Mouse (Mus musculus): ENCODE results near the gene Gm7030. TPM values are rescaled to one million over a fixed set of nuclear protein-coding genes. Genes with fewer than 3 reads are reported as not detected.
"Not testable (repeated sequence)": the region's sequence is repeated elsewhere in the genome, so short reads cannot be mapped to it uniquely, and the experiment has no call there.

Gene Gm7030
- polyA plus RNA-seq, 1 experiment from 2014 or later, result not detected

GRCm38 (mm10) chr17:36083870-36084451, 45.3 kb downstream of the Gm7030 start:
- peaks cover 6% of the 10 kb centered on the region for H3K4me1 ChIP-seq (replicated peaks; ENCODE audit: control insufficient read depth, insufficient read depth, low read length)
- ATAC-seq, result peak; percentile 47; the same call in 1 of the 2 replicates
- peak overlapping the region; percentile 55 for H3K4me3 ChIP-seq (replicated peaks; ENCODE audit: low read length)
- H3K9me3 ChIP-seq (ENCODE audit: control insufficient read depth, low read length), result no peaks in the 10 kb centered on the region
- no peak overlapping the region for H3K27ac ChIP-seq (ENCODE audit: low read length)
- under 1% methylated on average over 42 of the region's 42 CpGs for WGBS
- H3K36me3 ChIP-seq (ENCODE audit: control insufficient read depth, insufficient read depth), result no peaks in the 10 kb centered on the region
- peak overlapping the region; percentile 99 for H3K4me2 ChIP-seq (ENCODE audit: low read length)
- peak overlapping the region; percentile 60 for H3K9ac ChIP-seq (replicated peaks; ENCODE audit: low read depth, low read length)
- peaks cover 7% of the 10 kb centered on the region; the same call in 1 of the 2 replicates for H3K27me3 ChIP-seq (replicated peaks; ENCODE audit: control insufficient read depth, insufficient read depth, low read length)

- peak overlapping the region; percentile 55 for H3K4me3 ChIP-seq (replicated peaks; ENCODE audit: low read length)
- WGBS, result under 1% methylated on average over 46 of the region's 46 CpGs
- peak; percentile 64 for ATAC-seq
Observed at GRCm38 (mm10) chr17:36083266-36083869, 45.9 kb downstream of the Gm7030 start.

GRCm38 (mm10) chr17:36082519-36083232, 46.5 kb downstream of the Gm7030 start:
- not testable (repeated sequence) for H3K9ac ChIP-seq (replicated peaks; ENCODE audit: low read depth, low read length); H3K36me3 ChIP-seq (ENCODE audit: control insufficient read depth, insufficient read depth); ATAC-seq; H3K27ac ChIP-seq (ENCODE audit: low read length); H3K9me3 ChIP-seq (ENCODE audit: control insufficient read depth, low read length); H3K4me1 ChIP-seq (replicated peaks; ENCODE audit: control insufficient read depth, insufficient read depth, low read length); H3K27me3 ChIP-seq (replicated peaks; ENCODE audit: control insufficient read depth, insufficient read depth, low read length)
- peak overlapping the region; percentile 55; the same call in 1 of the 2 replicates for H3K4me3 ChIP-seq (replicated peaks; ENCODE audit: low read length)
- WGBS, result 38% methylated on average over 5 of the region's 6 CpGs
- H3K4me2 ChIP-seq (ENCODE audit: low read length), result peak overlapping the region; percentile 99

More at GRCm38 (mm10) chr17:36083266-36083869, 45.9 kb downstream of the Gm7030 start:
- Histone ChIP-seq H3K4me2 (ENCODE audit: low read length) (peak overlapping the region; percentile 99), H3K27ac (ENCODE audit: low read length) (no peak overlapping the region), H3K4me1 (replicated peaks; ENCODE audit: control insufficient read depth, insufficient read depth, low read length) (peaks cover 6% of the 10 kb centered on the region), H3K36me3 (ENCODE audit: control insufficient read depth, insufficient read depth) (no peaks in the 10 kb centered on the region), H3K9ac (replicated peaks; ENCODE audit: low read depth, low read length) (peak overlapping the region; percentile 60), H3K9me3 (ENCODE audit: control insufficient read depth, low read length) (no peaks in the 10 kb centered on the region), H3K27me3 (replicated peaks; ENCODE audit: control insufficient read depth, insufficient read depth, low read length) (peaks cover 7% of the 10 kb centered on the region; the same call in 1 of the 2 replicates)

- not testable (repeated sequence) for ATAC-seq; H3K9me3 ChIP-seq (ENCODE audit: control insufficient read depth, low read length); H3K4me3 ChIP-seq (replicated peaks; ENCODE audit: low read length); H3K4me1 ChIP-seq (replicated peaks; ENCODE audit: control insufficient read depth, insufficient read depth, low read length); H3K36me3 ChIP-seq (ENCODE audit: control insufficient read depth, insufficient read depth); H3K9ac ChIP-seq (replicated peaks; ENCODE audit: low read depth, low read length); H3K27me3 ChIP-seq (replicated peaks; ENCODE audit: control insufficient read depth, insufficient read depth, low read length); H3K4me2 ChIP-seq (ENCODE audit: low read length); H3K27ac ChIP-seq (ENCODE audit: low read length)
Observed at GRCm38 (mm10) chr17:36081901-36082300, 47.3 kb downstream of the Gm7030 start.

GRCm38 (mm10) chr17:36060829-36061228, 68.4 kb downstream of the Gm7030 start:
- no peaks in the 10 kb centered on the region for H3K36me3 ChIP-seq (ENCODE audit: control insufficient read depth, insufficient read depth)
- no peaks in the 10 kb centered on the region for H3K27me3 ChIP-seq (replicated peaks; ENCODE audit: control insufficient read depth, insufficient read depth, low read length)
- no peak overlapping the region for H3K4me3 ChIP-seq (replicated peaks; ENCODE audit: low read length)
- 28% methylated on average over 2 of the region's 2 CpGs for WGBS
- no peaks in the 10 kb centered on the region for H3K9me3 ChIP-seq (ENCODE audit: control insufficient read depth, low read length)
- no peaks in the 10 kb centered on the region for H3K4me1 ChIP-seq (replicated peaks; ENCODE audit: control insufficient read depth, insufficient read depth, low read length)
- H3K9ac ChIP-seq (replicated peaks; ENCODE audit: low read depth, low read length), result no peak overlapping the region
- ATAC-seq, result no peak
- H3K4me2 ChIP-seq (ENCODE audit: low read length), result no peak overlapping the region
- H3K27ac ChIP-seq (ENCODE audit: low read length), result no peak overlapping the region

Other genes starting within 250 kb of the Gm7030 start
- gene Dhx16, start 249.6 kb downstream of the Gm7030 start, polyA plus RNA-seq (2015; fragmentation: Nextera tagmentation; extraction: Ambion mirVana), result 40.4 and 42.2 TPM in 2 replicates
- 34.5 and 49.5 TPM in 2 replicates for gene 2310061I04Rik, start 232.0 kb downstream of the Gm7030 start, polyA plus RNA-seq (2015; fragmentation: Nextera tagmentation; extraction: Ambion mirVana)
- 423 and 493 TPM in 2 replicates for gene Atat1, start 219.3 kb downstream of the Gm7030 start, polyA plus RNA-seq (2015; fragmentation: Nextera tagmentation; extraction: Ambion mirVana)
- 50.8 and 55.6 TPM in 2 replicates for gene Mrps18b, start 213.0 kb downstream of the Gm7030 start, polyA plus RNA-seq (2015; fragmentation: Nextera tagmentation; extraction: Ambion mirVana)
- 47.0 and 50.7 TPM in 2 replicates for gene Ppp1r10, start 213.0 kb downstream of the Gm7030 start, polyA plus RNA-seq (2015; fragmentation: Nextera tagmentation; extraction: Ambion mirVana)
- 88.3 and 89.6 TPM in 2 replicates for gene Abcf1, start 159.7 kb downstream of the Gm7030 start, polyA plus RNA-seq (2015; fragmentation: Nextera tagmentation; extraction: Ambion mirVana)
- 61.0 and 65.6 TPM in 2 replicates for gene Gnl1, start 149.6 kb downstream of the Gm7030 start, polyA plus RNA-seq (2015; fragmentation: Nextera tagmentation; extraction: Ambion mirVana)
- gene Prr3, start 149.2 kb downstream of the Gm7030 start, polyA plus RNA-seq (2015; fragmentation: Nextera tagmentation; extraction: Ambion mirVana), result 78.9 and 93.2 TPM in 2 replicates
- 4.9 and 6.4 TPM in 2 replicates for gene H2-T24, start 108.9 kb downstream of the Gm7030 start, polyA plus RNA-seq (2015; fragmentation: Nextera tagmentation; extraction: Ambion mirVana)
- gene H2-T23, start 96.6 kb downstream of the Gm7030 start, polyA plus RNA-seq (2015; fragmentation: Nextera tagmentation; extraction: Ambion mirVana), result 6.2 and 7.3 TPM in 2 replicates
- 4.9 and 5.3 TPM in 2 replicates for gene H2-T22, start 86.7 kb downstream of the Gm7030 start, polyA plus RNA-seq (2015; fragmentation: Nextera tagmentation; extraction: Ambion mirVana)
- gene Gm6034, start 86.5 kb downstream of the Gm7030 start, polyA plus RNA-seq (2015; fragmentation: Nextera tagmentation; extraction: Ambion mirVana), result not detected in 2 replicates
- gene Gm11127, start 71.1 kb downstream of the Gm7030 start, polyA plus RNA-seq (2015; fragmentation: Nextera tagmentation; extraction: Ambion mirVana), result 0.16 TPM in 1 of 2 replicates, not detected in the other
- gene Gm19684, start 7.7 kb downstream of the Gm7030 start, polyA plus RNA-seq (2015; fragmentation: Nextera tagmentation; extraction: Ambion mirVana), result not detected in 2 replicates
- gene Gm8909, start 39.1 kb upstream of the Gm7030 start, polyA plus RNA-seq (2015; fragmentation: Nextera tagmentation; extraction: Ambion mirVana), result not detected in 2 replicates
- gene H2-T3, start 60.9 kb upstream of the Gm7030 start, polyA plus RNA-seq (2015; fragmentation: Nextera tagmentation; extraction: Ambion mirVana), result not detected in 2 replicates
- gene Rpp21, start 128.6 kb upstream of the Gm7030 start, polyA plus RNA-seq (2015; fragmentation: Nextera tagmentation; extraction: Ambion mirVana), result 84.8 and 99.7 TPM in 2 replicates
- gene Trim39, start 142.8 kb upstream of the Gm7030 start, polyA plus RNA-seq (2015; fragmentation: Nextera tagmentation; extraction: Ambion mirVana), result 27.9 and 31.8 TPM in 2 replicates
- gene H2-M10.2, start 157.1 kb upstream of the Gm7030 start, polyA plus RNA-seq (2015; fragmentation: Nextera tagmentation; extraction: Ambion mirVana), result 0.32 TPM in 1 of 2 replicates, not detected in the other
- not detected in 2 replicates for gene H2-M10.1, start 196.7 kb upstream of the Gm7030 start, polyA plus RNA-seq (2015; fragmentation: Nextera tagmentation; extraction: Ambion mirVana)
- gene H2-M10.3, start 239.0 kb upstream of the Gm7030 start, polyA plus RNA-seq (2015; fragmentation: Nextera tagmentation; extraction: Ambion mirVana), result not detected in 2 replicates

All from forebrain, embryonic 16.5 days (tissue).